Mouse (Mus musculus): ENCODE measurements around the gene Slc39a13.
"Not testable (repeated sequence)": the region's sequence is repeated elsewhere in the genome, so short reads cannot be mapped to it uniquely, and the experiment has no call there.

Gene Slc39a13

DNA sequence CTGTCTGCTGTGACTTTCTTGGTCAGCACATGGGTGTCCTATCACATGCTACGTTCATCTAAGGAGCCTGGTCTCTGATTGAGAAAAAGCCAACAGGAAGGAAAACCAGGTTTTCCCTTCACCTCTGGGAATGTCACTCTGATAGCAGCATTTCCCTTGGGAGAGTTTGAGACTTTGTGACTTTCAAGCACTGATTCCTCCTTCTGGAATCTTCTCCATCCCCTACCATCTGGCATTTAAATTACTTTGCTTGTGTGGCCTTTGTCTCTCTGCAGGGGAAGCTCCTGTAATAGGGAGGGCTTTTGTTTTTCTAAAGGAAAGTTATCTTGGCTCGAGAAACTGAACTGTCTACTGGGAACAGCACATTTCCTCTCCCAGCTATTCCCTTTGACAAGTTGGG, 47.1 kb downstream of the Slc39a13 start:
- DNase-seq = no peak

DNA sequence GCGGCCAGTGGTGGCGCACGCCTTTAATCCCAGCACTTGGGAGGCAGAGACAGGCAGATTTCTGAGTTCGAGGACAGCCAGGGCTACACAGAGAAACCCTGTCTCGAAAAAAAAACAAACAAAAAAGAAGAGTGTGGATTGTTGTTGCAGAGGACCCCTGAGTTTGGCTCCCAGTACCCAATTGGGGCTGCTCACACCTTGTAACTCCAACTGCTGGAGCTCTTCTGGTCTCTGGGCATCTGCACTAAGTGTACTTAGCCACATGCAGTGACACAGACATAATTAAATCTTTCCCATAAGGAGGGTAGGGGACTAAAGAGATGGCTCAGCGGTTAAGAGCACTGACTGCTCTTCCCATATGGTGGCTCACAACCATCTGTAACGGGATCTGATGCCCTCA, 48.0 kb downstream of the Slc39a13 start:
- DNase-seq = not testable (repeated sequence)

DNA sequence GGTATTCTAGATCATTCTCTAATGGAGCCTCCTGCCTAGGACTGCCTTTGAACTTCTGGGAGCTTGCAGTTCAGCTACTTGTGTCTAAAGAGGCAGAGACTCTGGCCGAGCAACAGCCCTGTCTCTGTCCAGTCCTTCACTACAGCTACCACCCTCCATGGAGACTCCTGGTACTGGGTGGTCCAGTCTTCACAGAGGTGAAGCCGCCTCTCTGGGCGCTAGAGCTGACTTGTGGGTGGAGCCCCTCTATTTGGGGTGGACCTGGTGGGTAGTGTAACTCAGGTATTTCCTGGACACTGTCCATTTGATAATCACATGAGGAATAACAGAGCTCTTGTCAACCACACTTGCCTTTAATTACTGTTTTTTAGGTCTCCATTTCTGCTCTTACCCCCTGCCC, 50.3 kb downstream of the Slc39a13 start:
- DNase-seq = no peak

DNA sequence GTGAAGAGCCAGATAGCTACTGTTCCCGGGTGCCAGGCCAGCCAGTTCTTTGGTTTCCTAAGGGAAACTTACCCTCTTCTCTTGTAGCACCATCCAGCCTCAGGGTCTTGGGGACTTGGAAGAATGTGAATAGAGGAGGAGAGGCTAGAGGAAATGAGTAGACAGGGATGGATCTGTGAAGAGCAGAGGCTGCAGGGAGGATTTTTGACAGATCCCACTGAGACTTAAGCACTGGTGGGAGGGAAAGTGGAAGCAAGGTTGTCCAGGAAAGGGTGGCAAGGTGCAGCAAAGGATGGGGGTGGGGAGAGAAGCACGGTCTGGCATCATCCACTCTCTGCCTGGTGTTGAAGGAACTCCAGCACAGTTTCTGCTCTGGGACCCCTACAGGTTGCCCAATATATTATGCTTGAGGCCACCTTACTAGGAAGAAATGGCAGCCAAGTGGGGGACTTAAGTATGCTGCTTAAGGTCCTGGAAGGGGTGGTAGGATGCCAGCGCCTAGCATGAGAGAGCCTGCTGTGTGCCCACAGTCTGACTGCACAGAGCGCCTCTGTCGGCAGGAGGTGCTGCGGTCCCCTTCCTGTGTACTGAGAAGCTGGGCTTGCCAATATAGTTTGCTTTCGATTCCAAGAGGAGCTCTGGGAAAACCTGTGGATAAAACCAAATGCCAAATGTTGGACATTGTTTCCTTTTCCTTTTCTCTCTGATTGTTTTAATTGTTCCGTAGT, 52.0 kb downstream of the Slc39a13 start:
- peak; percentile 69 for DNase-seq

DNA sequence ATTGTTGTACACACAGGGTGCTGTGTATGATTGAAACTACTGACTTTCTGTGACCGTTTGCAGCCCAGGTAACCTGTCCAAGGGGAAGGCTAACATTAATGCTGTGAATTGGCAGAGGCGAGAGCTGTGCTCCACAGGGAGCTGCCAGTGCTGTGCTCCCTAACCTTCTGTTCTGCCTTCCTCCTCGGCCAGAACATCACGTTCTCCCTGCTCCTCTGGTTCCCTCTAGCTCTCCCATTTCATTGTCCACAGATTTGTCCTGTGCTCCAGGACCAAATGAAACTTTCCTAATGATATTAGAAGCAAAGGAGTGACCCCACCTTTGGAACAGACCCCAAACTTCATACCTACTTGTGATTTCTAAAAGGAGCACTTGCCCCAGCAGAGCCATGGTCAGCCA, 54.8 kb downstream of the Slc39a13 start:
- DNase-seq = peak; percentile 89

DNA sequence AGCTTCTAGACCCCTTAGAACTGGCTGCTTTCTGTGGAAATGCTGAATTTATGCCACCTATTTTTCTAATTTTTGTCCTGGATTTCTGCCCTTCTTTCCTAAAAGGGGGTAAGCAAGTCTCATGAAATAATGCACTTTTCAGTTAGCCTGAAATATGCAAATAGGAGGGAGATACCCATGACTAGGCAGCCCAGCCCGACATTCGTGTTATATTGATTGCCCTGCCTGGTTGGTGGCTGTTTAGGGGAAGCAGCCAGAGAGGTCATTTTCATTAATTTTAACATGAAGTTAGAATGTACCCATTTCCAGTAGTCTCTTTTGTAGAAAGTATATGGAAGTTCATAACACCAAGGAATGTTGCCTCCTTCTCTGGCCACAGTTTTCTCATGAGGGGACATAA, 56.3 kb downstream of the Slc39a13 start:
- DNase-seq = no peak
